Mouse (Mus musculus): ENCODE measurements at regions not wholly inside any gene's neighbourhood (a gene's known extent, or its start where the extent isn't known, plus 50 kb on each side); places are given as distances from the start of the nearest gene placed in this dataset.

DNA sequence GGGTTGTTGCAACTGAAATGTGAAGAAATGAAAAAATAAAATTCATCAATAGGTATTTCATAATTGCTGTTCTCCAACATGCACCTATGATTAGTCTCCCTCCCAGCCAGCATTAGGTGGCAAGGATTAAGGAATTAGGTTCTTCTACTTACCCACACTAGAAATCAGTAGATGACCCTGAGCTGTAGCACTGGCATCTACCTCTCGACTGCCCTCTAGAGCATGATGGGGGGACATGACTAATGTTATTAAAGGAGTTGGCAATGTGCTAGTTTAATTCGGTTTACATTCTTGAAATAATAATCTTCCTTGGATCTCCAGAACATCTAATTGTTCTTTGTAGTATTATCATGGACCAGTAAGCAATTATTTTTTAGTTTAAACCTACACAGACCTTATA lies 370.9 kb downstream of the Dcdc2c start:
- in situ Hi-C loops (cut with MboI, MseI), result no loop called here

DNA sequence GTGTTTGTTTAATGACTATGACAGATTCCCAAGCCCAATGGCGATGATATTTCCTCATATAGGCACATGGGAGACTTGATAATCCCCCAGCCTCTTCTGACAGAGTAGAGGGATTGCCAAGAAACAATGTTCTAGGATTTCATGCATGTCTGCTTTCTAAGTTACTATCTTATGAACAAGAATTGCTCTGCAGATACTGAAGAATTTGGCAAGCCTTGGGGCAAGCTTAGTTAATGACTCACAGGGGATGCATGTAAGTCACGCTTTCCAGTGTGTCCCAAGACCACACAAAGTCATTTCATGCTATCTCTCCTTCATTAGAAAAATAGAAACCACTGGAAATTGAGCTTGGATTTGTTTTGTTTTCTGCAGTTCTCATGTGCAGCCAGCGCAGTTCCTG lies 376.2 kb downstream of the Dcdc2c start:
- in situ Hi-C loops (cut with MboI, MseI), result no loop called here

DNA sequence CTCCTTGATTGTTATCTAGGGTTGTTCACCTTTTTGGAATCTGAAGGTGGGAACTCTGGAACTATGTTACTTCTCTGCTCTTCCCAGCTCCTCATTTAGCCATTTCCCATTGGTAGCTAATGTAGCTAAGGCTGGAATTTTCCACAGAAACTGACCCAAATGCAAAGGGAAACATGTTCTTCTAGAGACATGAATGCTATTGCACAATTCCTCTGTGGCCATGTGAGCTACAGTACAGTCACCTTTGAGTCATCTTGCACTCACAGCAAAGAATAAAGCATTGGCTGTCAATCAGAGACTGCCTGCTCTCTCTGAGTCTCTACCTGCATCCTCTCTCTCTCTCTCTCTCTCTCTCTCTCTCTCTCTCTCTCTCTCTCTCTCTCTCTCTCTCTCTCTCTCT lies 378.1 kb downstream of the Dcdc2c start:
- in situ Hi-C loops (cut with MboI, MseI), result no loop called here

DNA sequence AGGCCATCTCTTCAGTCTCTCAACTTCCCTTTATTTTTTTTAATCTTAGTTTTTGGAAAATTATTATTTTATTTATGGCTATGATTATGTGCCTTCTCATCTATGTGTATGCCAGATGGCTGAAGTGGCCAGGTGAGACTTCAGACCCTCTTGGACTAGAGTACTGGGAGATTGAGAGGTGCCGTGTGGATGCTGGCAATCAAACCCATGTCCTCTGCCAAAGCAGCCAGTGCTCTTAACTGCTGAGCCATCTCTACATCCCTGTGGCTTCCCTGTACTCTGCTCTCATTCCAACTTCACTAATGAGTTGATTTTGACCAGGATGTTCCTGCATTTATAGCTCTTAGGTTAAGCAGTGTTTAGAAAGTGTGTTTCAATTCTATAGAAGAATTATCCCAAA lies 393.4 kb downstream of the Dcdc2c start:
- in situ Hi-C loops (cut with MboI, MseI), result no loop called here

DNA sequence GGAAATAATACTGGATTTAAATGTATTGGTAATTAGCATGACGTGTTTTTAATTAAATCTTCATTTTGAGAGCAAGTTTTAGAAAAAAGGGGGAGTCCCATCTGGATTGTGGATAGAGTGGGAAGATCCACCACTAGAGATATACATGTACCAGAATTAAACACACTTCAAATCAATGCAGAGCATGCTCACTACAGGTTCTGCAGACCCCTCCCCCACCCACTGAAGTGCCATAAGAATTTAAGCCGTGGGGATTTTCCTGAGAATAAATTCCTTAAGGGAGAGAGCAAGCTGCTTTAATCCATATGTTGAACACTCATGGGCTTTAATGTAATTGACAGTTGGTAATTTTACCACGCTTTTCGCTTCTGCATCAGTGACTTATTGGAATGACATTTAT lies 401.4 kb downstream of the Dcdc2c start:
- in situ Hi-C loops (cut with MboI, MseI), result no loop called here

DNA sequence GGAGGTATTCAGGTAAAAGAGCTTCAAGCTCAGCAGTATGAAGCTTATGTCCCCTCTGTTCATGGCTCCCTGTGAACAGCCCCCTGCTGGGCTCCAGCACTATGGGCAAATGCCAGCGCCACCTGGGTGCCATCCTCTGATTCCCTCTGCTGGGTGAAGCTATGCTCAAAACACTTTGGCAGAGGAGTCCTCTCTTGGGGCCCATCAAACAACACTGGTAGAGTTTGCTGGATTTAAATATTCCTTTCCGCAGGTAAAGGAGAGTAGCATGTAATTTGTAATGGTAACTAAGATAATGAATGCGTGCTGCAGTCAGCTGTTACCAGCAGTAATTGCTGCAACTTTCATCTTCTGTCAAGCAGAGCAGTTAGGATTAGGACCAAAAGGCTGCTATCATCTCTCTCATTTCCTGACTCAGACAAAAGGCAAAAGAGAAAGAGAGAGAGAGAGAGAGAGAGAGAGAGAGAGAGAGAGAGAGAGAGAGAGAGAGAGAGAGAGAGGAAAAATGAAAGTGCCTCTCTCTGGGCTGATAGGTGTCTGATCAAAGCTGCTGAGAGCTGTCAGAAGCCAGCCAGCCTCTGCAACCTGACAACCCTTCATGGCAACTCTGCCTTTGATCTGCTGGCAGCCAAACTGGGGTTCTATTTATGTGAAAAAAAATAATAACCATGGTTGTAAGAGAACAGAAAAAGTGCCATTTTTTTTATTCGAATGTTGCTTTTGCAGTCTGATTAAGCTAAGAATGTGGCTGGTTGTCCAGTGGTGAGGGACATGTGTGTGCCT lies 416.2 kb downstream of the Dcdc2c start:
- in situ Hi-C loops (cut with MboI, MseI), result loop anchor here in 1 of 2 experiments (10.0 kb wide), 1 partner anchor 679 kb away; no protein-coding TSS in a partner anchor

DNA sequence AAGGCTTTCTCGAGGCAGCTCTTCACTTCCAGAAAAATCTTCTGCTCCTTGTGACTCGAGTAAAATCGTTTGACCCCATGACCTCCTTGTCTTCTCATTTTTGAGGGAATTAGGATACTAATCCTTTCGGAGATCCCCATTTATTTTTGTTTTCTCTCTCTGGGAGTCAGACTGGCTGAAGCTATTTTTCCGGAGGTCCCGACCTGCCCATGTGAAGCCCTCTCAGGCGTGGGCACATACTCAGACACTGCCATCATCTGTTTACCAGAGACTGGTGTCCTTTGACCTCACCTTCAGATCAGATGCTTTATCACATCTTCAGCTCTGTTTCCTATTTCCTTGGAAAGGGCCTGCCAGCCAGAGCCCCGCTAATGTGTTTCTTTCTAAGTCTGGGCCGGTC lies 429.4 kb downstream of the Dcdc2c start:
- in situ Hi-C loops (cut with MboI, MseI), result no loop called here

DNA sequence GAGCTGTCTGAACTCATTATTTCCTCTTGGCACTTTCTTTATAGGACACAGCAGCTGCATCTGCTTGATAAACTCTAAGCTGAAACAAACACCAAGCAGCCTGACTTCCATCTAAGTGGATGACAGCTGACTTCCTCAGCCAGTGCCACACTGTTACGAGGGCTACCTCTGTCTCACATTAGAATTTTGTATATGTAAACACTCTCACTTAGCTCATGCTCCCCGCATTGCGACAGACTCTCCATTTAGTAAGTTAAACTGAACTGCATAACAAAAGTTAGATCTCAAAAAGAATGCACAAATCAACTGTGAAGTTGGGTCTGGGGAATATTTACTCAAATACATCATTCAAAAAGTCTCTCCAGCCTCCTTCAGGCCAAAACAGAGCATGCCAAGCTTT lies 432.1 kb downstream of the Dcdc2c start:
- in situ Hi-C loops (cut with MboI, MseI), result no loop called here

DNA sequence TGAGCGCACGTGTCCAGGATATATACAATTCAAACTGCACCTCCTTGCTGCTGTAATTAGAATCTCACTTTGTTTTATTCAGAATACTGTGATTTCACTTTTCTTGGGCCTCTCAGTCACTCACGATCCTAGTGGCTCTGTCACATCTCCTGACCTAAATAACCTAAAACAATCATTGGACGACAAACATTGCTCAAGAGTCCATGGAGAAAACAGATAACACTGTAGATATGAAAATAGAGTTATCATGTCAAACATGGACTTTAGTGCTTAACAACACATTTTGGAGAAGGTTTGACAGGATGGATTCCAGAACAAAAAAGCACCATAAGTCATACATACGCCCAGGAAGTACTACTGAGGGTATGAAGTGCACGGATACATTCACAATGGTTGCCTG lies 461.5 kb downstream of the Dcdc2c start:
- in situ Hi-C loops (cut with MboI, MseI), result no loop called here

DNA sequence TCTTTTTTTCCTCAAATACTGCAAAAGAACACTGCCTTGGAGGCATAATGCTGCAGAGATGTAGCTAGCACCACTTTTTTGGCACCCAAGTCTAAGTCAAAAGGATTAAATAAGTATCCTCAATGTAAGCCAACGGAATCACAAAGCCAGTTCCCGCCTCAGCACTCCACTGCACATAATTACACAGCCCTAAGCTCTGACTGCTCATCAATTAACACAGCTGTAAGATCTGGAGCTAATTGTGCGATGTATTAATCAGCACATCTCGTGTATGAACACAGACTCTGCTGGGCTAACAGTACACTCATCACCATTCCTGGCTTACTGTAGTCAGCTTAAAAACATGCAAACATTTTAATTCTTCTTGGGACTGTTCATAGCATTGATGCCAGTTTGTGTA lies 466.7 kb downstream of the Dcdc2c start:
- in situ Hi-C loops (cut with MboI, MseI), result no loop called here

DNA sequence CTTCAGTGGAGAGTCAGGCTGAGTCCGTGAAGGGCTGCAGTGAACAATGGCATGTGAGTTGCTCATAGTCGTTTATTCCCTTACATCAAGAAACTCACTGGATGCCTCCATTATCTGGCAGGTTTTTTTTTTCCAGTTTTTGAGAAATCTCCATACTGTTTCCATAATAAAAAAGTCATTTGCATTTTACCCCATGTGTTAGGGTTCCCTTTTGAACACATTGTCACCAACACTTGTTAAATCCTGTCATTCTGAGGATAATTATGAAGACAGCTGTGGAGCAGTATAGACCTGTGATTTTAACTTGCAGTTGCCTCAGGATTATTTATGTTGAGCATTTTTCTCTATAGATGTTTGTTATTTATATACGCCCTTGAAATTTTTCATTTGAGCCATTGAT lies 475.6 kb downstream of the Dcdc2c start:
- in situ Hi-C loops (cut with MboI, MseI), result no loop called here

DNA sequence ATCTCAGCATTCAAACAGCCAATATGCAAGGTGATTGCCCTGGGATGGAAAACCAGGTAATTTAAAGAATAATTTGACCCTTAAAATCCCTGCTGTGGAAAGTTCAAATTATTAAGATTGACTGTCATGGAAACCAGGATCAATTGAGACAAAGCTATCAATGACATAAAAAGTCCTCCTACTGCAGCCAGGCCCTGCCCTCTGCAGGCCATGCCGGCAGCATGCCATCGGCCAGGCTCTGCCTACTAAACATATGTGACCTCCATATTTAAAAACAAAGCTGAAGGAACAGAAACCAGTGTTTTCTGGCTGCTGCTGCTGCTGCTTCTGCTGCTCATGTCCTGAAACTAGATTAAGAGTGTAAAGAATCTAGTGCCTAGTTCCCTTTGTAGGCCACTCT lies 483.6 kb downstream of the Dcdc2c start:
- in situ Hi-C loops (cut with MboI, MseI), result no loop called here

DNA sequence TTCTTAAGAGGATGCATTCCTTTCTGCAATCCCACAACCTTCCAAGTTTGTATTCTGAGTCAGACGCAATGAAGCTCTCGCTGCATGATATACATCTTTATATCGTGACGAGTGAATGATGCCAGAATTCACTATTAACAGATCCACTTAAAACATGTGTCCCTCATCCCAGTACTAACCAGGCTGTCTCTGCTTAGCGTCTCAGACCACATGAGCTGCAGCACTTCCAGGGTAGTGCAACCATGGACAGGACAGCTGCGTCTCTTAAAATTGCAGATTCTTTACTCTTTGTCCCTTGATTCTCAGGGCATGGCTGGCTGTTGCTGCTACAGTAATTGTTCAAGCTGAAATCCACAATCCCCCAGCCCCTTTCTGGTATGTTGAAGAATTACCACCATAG lies 491.9 kb downstream of the Dcdc2c start:
- in situ Hi-C loops (cut with MboI, MseI), result no loop called here

DNA sequence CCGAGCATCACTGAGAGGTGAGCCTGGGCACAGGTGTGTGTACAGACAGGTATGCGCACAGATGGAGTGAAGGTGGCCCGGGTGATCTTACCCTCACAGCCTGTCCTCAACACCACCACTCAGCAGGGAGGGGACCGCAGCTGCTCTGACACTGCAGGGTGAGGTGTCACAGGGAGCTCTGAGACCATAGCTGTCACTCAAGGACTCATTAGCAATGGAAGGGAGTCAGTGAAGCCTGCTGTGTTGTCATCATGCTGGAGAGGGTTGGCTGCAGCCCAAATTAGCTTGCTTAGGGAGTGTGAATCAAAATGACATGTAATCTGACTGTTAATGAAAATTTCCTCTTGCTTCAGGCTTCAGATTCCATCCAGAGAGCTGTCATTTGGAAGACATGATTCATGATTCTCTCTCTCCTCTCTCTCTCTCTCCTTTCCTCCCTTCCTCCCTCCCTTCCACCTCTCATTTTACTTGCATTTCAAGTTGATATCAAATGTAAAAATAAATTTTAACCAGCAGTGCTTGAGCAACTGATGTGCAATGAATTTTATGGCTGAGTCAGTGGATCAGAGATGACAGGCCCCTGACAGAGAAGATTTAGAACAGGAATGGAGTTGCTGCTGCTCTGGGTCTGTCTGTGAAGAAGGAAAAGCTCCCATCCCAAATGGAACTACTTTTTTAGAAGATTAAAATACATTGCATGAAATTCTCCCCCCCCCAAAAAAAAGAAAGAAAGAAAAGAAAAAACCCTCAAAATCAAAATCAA lies 496.5 kb downstream of the Dcdc2c start:
- in situ Hi-C loops (cut with MboI, MseI), result no loop called here

DNA sequence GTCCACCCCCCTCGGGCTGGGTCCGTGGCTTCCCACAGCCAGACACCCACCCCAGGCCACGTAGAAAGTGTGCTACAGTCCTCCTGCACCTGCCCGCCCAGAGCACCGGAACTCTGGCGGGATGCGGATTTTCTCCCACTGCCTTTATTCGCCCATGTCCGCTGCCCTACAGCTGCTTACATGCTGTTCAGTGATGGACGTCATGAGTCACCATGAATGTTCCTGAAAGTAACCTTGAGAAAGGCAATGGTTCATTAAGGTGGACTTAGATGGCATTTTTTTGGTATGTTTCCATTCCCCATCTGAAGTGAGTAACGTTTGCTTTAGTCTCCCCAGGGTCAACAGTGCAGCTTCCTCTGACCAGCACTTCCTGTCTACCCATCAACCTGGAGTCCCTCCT lies 497.8 kb downstream of the Dcdc2c start:
- in situ Hi-C loops (cut with MboI, MseI), result no loop called here

DNA sequence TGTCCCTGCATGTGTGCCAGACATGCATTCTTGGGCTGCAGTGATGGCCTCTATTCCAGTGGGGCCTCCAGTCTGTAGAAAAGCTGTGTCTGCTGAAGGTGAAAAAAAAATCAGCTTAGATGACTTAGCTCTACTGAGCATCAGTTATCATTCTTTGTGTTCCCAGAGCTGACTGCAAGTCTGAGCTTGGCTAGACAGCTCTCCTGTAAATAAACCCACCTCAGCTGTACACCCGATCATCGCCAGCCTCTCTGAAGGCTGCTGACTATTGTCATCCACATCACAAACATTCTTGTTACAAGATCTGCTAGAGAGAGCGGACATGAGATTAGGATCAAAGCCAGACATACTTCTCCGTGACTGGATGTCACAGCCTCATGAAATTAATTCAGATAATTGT lies 504.2 kb downstream of the Dcdc2c start:
- in situ Hi-C loops (cut with MboI, MseI), result no loop called here

DNA sequence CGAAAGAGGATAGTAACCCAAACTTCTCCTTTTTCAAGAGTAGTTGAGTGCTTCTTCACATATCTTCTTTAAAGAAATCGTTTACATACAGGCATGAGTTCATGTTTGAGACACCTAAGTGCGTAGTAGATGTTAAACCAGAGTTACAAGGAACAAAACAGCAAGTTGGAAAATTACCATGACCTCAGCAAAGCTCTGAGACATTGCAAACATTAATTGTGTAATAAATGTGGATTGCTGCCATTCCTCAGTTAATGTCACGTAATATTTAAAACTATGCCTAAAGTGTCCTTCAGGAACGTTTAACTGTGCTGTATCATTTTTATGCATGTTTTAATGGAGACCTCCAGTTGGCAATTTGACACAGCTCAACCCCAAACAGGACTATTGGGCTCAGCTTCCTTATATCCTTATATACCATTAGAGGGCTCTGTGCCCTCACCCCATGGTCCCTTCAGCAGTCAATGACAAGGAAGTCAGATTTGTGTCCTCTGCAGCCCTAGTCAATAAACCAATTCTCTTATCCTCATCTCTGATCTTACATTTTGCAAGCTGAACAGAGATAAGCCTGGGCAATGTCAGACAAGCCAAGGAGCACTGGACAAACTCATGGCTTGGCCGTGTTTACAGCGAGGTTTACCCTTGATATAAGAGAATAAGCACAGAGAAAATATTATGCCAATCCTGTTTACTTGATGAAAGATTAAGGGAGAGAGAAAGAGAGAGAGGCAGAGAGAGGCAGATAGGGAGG lies 513.9 kb downstream of the Dcdc2c start:
- in situ Hi-C loops (cut with MboI, MseI), result no loop called here

DNA sequence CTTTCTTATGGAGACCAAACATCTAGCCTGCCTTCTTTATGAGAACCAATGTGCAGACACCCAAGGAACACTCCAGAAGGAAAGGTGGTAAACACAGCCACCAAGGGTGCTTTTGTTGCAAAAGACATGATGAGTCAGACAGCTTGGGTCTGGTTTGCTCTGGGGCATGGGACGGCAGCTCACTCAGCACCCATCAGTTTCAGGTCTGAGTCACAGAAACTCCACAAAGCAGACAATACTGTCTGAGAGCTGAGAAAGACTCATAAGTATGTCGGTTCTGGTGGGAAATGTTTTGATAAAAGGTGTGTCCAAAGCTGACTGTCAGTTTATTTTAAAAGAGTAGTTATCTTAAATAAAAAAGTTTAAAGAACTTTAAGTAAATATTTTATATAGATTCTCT lies 553.0 kb downstream of the Dcdc2c start:
- in situ Hi-C loops (cut with MboI, MseI), result no loop called here

DNA sequence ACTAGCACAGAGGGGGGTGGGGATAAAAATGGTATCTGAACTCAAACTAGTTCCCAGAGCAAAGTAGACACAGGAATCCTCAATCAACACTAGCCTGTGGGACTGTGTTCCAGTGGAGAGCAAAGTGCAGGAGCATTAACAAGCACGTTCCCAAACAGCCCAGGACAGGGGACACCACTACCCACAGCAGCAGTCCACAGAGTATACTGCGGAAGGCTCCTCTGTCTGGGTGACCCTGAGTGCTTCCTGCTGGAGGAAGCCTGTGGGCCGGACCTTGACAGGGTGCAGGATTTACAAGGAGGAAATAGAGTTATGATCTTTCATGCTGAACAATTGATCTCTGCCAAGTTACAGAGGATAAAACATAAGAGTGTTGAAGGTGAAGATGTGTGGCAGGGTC lies 560.0 kb downstream of the Dcdc2c start:
- in situ Hi-C loops (cut with MboI, MseI), result loop anchor here in 1 of 2 experiments (5.0 kb wide), 1 partner anchor 1940 kb away; no protein-coding TSS in a partner anchor

DNA sequence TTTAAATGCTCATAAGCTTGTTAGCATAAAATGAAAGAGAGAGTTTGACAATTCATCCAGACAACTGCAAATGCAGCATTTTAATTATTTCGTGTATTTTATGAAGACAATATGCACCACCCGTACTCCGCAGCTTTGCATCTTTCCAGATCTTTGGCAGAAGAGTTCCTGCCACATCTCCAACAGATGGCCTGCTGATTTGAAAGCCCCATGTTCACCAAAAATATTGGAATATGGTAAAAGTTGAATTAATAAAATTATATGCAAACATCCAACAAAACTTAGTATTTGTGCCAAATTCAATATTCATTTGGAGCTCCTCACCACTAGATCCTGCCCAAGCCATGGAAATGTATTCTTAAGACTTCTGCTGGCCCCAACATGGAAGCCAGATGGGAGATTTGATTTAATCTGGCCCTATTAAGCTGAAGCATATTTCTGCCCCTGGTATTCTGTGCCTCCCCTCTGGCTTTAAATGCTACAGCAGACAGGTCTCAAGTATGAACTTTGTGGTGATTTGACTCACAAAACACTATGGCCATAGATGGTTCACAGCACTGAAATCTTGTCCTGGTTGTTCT lies 567.8 kb downstream of the Dcdc2c start:
- in situ Hi-C loops (cut with MboI, MseI), result no loop called here

DNA sequence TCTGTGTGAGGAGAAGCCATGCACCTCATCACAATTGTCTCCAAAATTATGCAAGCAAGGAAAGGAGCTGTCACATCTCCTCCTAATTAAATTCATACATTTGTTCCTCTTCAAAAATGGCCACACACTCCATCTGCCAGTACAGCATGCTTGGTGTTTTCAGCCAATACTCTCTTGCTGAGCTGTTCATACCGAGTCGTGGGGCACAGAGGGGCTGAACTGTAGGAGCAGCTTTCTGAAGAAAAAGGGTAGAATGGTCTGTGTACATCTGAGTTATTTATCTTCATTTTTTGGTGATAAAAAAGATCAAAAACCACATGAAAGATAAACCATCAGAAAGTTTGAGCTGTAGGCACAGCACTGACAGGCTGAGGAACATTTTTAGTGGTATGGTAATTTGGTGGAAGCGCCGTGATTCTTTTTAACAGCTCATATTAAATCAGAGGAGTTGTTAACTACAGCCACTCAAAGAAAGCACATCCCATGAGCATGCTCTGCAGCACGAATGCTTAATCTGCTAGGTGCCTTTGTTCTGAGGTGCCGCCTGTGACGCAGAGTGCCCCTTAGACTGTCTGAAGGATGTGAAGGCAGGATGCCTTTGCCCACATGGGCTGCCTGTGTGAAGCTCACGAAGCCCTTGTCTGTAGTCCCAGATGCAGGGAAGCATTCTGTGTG lies 573.8 kb downstream of the Dcdc2c start:
- in situ Hi-C loops (cut with MboI, MseI), result no loop called here

Data from T-helper 17 cell (primary cell).